Mouse (Mus musculus) cerebellum, postnatal 36 days (tissue): Measurements from ENCODE around the gene Gm10837.

Source experiments
- DNase-seq, 2 experiments: peaks; one replicate each; pipeline ENCODE4 v3.0.0; 2021 to 2022; ENCODE audit warnings: mixed read lengths in 2 of 2

Gm10837 gene

DNA sequence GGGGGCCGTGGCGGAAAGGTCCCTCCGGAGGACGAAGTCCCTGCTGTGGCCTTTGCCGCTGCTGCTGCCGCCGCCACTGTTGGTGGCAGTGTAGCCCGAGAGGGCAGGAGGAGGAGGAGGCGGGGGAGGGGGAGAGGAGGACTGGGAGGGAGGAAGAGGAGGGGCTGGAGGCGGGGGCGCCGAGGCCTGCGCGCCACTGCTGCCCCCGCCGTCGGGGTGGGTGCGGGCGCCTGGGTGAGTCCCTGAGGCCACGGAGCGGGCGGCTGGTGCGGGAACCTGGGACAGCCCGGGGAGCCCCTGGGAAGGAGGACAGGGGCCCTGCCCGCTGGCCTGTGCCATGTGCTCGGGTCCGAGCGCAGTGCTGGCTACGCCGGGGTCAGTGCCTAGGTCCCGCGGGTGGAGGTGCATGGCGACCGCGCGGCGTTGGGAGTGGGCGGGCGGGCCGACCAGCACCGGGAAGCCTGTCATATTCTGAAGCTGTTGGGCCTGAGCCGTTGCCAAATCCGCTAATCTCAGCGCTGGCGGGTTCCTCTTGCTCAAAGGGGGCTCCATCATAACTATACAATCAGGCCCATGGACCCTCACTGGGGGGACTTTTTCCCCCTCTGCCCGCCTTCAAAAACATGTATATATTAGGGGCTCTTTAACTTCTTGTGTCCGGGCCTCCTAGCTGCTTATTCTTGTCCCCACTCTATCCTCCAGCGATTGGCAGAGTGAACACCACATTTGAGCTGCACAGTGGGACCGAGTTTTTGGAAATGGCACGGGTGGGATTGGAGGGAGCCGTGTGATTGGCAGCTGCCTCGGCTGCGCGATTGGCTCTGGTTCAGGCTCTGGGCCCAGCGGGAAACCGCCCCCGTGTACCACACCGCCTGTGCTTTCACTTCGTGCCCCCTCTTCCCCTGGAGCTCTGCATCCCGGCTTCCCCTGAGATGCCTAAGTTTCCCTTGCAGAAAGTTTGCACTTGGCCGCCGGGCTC lies 25.3 kb upstream of the Gm10837 start, which contains the start of gene Zic5:
Gene Zic5 (minus strand): TSS at position 915 of the 979 bp plus-strand sequence.
- DNase-seq = peak; percentile 89 to 90

DNA sequence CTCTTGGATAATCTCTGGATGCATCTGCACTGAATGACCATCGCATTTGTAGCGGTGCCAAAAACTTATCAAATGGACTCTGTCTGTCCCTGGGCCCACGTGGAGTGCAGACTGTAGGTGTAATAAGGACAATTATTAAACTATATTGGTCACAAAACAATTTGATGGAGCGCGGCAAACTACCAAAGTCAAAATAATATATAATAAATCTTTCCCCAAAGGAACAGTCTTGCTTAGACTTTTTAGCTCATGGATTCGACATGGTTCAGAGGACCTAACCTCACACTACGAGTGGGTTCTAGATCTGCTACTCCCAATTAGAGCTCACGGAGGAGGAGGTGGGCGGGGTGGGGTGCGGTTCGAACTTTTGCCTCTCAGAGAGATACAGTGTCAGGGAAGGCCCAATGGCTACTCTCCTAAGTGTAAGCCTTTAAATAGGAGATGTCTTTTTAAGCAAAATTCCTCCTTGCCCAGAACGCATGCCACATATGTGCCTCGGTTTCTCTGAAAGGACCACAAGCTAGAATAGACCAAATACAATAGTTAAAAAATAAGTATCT lies 24.4 kb upstream of the Gm10837 start:
- no peak for DNase-seq

DNA sequence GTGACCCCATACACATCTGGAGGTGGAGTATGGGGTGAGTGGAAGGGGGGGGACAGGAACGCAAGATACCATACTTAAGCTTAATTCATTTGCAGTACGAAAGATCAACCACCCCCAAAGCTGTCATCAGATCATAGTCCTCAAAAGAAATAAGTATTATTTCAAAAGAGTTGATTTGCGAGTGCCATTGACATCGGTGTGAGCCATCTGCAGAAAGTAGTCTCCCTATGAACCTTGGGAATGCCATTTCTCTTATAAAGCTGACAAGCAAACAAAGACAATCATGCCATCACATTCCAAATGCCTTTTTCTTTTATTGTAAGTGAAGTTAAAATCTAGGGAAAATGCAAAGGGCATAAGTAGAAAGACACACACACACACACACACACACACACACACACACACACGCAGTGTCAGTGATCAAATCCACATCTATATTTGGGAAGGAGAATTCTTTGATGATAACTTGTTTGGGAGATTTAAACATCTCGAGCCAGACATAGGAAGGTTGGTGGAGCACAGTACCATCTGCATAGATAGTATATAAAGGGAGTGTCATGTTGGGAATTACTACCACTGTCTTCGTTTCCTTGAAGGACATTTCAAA lies 23.5 kb upstream of the Gm10837 start:
- no peak for DNase-seq

DNA sequence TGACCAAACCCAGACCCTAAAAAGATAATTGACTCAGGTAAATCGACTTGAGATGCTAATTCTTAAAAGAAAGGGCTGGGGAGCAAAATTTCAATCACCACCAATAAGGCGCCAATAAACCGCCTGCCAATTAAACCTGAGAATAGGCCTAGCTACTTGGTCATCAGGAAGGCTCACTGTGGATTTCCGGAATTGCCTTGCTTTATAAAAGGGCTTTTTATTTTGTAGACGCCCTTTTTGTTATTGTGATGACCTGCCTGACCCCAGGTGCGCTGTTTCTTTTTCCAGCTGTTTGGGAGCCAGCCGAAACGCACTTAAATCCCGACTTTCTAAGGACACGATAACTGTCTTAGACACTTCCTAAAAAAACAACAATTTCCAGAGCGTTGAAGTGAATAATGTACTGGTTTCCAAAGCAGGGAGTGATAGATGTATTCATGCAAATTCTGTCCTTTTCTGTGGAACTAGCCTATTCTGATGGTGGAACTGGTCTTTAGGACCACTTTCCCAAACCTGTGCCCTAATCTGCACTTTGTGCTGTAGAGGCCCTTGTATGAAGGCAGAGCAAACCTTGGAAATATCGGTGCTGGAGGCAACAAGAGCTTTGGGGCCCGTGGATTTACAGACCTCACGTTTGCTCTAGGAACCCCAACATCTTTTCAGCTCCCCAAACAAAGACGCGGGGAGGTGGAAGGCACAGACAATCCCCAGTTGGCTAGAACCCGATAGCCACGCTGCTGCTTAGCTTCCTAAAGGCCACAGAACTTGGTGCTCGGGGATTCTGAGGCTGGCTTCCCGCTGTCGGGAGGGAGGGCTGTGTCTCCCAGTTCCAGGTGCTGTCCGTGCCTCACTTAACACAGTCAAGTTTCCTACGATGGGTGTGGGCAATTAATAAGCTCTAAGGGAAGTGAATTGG lies 22.2 kb upstream of the Gm10837 start:
- peak; percentile 40 to 59 for DNase-seq

DNA sequence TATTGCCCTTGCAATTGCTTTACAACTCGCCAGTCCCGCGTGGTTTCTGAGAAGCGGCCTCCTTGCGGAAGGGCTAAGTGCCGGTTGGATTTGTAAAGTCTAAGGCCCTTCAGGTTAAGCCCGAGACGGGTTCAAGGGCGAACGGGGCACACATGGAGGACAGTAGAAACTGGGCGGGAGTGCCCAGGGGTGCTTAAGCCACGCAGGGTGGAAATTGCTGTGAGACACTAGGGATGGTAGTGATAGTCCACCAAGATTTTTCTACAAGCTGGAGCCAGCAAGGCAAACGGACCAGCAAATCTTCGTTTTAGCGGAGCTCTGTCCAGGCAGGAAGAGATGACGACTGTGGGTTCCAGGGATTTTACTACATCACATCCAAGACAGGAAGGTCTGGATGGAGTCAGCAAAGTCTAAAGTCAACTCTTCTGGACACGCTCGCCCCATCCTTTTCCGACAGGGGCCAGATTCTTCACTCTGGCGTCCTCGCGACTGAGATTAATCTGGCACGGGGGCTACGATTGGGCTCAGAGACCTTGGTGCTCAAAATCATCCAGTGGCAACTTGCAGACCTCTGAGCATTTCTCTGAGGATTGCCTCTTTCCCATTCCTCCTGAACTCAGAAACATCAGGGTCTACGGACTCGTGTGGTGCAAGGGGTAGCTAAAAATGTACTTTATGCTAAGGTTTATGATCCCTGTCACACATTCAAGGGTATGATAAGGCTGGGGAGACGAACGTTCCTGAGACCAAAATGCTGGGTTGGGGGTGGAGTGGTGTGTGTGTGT lies 21.2 kb upstream of the Gm10837 start:
- DNase-seq = peak; percentile 43 to 66

DNA sequence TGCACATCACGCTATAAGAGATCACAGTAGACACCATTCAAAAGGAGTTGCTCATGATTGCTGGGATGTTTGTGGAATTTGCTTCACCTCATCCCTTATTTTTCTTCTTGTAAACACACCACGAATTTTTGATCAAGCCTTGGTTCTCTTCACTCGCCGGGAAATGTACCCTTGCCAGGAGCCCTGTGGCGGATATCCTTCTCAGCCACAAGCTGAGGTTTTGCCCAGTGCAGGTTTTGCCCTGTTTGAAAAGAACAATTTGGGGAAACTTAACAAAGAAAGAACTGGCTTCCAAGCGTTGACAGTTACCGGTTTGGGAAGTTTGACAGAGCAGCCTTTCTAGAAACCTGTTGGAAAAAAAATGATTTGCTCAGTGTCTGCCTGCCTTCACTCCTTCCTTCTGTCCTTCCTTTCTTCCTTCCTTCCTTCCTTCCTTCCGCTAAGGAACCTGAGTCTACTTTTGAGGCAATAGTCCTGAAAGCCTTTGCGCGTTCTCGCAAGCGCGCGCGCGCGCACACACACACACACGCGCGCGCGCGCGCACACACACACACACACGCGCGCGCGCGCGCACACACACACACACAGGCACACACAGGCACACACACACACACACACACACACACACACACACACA lies 18.8 kb upstream of the Gm10837 start:
- peak; percentile 66 to 67 for DNase-seq

DNA sequence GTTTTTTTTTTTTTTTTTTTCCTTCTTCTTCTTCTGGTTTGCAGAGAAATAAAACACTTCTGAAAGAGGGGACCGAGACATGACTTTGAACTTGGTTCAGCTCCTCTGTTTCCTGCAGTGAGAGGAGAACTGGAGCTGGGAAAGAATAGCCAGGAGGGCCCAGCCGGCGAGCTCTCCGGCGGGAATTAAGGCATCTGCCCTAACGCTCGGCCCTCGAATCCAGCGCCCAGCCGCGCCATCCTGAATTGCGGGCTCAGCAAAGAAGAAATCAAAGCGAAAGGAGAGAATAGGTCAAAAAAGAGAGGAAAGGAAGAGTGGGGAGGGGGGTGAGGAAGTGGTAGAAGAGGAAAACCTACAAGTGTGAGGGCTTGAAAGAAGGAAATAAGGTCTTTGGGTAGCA lies 18.2 kb upstream of the Gm10837 start:
- DNase-seq = peak; percentile 48 to 52

DNA sequence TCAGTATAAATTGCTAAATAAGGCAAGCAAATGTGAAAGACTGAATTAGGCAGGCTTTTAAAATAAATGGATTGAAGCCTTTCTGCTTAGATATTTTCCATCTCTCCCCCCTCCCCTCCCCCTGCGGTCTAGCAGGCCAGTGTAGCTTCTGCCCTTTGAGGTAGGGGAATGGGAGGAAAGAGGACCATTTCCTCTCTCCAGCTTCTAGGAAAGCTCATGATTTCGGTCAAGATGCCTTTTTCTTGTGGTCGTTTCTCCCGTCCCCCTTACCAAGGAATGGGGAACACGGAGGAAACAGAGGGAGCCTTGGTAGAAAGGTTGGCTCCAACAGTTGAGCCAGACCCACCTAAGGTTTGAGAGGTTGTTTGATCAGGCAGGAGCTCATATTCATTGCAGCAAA lies 17.7 kb upstream of the Gm10837 start:
- DNase-seq = peak in 1 of 2 experiments; percentile 49

DNA sequence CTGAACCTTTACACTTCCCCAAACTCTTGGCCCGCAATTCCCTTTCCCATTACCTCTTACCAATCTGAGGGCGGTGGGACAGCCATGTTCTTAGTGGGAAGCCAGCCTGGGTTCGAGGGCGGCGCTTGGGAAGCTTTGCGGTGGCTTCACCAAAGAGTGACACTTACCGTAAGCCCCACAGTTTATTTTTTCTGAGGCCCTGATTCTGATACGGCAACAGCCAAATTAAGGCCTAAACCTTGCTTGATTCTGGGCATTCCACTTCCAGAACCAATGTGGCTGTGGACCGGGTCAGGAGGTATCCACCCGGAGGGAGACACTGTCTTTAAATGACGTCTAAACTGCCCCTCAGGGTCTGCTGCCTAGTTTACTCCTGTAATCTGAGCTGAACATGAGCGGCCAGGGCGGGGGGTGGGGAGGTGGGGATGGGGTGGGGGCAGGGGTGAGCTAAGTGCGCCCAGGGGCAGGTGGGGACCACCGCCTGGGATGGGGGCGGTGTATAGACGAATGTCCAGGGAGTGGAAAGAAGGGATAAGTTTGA lies 17.1 kb upstream of the Gm10837 start:
- peak; percentile 30 to 53 for DNase-seq

DNA sequence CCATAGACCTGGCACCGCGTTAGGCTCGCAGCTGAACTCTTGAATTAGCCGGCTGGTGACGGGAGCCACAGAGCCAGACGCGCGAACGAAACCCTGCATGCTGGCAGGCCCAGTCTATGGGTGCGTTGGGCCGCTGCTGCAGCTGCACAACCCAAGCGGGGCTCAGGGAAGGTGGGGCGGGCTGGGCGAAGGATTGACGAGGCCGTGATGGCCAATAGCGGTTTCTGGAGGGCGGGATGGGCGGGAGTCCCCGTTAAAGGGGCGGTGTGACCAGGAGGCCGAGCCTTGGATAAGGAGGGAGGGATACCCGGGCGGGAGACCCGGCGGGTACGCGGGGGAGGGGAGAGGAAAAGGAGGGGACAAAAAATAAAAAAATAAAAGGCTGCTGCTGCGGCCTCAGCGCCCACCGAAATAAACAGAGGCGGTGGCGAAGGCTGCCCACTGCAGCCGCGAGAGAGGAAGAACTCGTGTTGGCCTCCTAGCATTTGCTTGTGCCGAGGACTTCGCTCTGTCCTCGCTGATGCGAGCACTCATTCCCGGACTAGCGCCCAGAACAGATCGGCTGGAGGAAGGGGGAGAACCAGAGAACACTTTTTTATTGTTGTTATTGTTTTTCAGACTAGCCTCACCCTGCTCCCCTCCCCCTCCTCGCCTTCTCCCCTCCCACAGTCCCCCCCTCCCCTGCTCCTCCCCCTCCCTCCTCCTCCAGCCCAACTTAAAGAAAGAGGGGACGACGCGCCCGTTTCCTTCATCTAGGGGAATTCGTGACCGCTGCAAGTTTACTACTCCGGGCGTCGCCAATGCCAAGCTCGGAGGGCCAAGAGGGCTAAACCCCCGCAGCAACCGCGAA lies 16.1 kb upstream of the Gm10837 start:
- peak; percentile 86 to 89 for DNase-seq

DNA sequence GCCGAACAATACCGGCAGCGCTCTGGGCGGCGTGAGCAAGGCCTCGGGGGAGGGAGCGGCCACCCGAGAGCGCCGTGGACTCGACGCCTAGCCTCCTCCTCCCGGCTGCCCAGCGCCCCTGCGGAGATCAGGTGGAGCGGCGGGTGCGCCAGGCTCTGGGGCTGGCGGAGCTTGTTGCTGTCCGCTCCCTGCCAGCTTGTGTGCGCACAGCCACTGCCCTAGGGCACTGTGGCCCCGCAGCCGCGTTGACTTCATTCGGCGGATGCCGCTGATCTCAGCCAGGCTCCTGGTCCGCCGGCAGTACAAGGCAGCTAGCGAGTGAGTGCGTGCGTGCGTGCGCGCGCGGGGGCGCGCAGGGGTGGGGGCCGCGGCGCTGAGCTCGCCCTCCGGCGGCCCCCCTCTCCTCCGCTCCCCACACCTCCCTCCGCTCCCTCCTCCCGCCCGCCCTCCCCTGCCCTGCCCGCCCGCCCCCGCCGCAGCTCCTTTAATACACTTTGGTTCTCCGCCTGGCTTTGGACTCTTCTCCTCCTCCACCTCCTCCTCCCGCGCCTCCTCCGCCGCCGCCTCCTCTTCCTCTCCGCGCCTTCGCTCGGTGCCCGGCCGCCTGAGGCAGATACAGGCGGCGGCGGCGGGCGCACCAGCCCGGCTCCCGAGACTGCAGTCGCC lies 15.4 kb upstream of the Gm10837 start, which contains the start of gene Zic2:
Gene Zic2 (plus strand): TSS at position 545 of the 666 bp plus-strand sequence.
- peak; percentile 93 to 97 for DNase-seq

DNA sequence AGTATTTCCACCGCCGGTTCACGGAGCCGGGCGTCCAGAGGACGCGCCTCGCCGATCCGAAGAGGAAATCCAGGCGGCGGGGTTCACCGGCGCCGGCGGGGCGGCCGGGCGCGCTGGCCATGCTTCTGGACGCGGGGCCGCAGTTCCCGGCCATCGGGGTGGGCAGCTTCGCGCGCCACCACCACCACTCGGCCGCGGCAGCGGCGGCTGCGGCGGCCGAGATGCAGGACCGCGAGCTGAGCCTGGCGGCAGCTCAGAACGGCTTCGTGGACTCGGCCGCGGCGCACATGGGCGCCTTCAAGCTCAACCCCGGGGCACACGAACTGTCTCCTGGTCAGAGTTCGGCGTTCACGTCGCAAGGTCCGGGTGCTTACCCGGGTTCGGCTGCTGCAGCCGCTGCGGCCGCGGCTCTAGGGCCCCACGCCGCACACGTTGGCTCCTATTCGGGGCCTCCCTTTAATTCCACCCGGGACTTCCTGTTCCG lies 14.8 kb upstream of the Gm10837 start:
- peak in 1 of 2 experiments; percentile 58 for DNase-seq

DNA sequence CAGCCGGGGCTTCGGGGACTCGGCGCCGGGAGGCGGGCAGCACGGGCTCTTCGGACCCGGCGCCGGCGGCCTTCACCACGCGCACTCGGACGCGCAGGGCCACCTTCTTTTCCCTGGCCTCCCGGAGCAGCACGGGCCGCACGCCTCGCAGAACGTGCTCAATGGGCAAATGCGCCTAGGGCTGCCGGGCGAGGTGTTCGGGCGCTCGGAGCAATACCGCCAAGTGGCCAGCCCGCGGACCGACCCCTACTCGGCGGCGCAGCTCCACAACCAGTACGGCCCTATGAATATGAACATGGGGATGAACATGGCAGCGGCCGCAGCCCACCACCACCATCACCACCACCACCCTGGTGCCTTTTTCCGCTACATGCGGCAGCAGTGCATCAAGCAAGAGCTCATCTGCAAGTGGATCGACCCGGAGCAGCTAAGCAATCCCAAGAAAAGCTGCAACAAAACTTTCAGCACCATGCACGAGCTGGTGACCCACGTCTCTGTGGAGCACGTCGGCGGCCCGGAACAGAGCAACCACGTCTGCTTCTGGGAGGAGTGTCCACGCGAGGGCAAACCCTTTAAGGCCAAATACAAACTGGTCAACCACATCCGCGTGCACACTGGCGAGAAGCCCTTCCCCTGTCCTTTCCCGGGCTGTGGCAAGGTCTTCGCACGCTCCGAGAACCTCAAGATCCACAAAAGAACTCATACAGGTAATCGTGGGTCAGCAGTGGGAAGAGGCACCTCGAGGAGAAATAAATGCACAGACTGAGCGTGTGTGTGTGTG lies 14.2 kb upstream of the Gm10837 start:
- DNase-seq = peak; percentile 48 to 62

DNA sequence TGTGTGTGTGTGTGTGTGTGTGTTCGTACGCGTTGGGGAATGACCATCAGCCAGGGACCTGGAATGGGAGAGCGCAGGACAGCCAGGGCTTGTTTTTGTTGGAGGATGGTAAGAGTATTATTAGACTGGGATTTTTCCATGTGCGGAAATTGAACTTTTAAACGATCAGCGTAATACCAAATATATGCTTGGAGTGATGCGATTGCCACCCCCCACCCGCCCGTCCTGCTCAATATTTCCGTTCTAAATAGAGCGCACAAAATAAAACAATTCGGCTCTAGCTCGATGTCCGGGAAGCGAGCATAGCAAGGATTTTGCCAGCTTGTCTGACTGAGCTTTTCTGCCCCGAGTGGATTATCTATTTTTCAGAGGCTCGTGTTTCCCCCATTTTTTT lies 13.6 kb upstream of the Gm10837 start:
- DNase-seq = no peak

DNA sequence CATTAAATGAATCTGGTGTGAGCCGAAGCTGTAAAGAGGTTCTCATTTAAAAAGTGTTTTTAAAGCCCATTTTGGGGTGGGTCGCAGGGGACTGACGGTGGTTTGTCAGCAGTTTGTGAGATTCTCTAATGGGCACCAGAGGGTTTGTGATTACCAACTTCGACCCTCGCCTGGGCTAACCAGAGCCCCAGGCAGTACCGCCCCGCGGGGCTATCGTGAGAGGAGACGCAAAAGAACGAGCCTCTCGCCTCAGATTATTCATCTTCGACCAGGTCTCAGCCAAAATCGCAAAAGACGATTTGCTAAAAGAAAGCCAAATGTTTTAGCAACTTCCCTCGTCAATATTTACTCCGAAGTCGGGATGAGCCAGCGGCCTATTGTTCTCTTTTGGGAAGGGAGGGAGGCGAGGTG lies 13.1 kb upstream of the Gm10837 start:
- peak in 1 of 2 experiments; percentile 45 for DNase-seq

DNA sequence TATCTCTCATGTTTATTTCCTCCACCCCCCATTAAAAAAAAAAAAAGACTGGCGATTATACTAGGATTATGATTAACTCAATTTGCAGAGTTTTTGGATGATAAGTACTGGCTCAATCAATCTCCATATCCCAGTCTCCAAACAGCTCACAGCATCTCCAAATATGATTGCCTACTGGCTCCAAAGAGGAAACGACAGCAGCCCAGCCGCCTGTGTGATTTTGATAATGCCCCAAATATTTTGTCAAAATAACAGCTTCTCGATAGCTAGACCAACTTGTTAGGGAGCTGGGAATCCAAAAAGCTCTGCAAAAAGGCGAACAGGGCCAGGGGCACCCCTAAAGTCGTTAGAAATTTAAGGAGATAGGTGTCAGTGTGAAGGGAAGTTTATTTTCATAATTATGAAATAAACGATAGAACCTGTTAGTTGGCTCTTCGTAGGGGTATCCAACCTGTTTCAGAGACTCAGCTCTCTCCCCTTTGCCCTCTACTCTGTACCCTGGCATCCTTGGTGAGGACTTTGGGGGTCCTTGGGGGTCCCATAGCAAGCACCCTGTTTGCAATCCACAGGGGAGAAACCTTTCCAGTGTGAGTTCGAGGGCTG lies 12.3 kb upstream of the Gm10837 start:
- no peak for DNase-seq

DNA sequence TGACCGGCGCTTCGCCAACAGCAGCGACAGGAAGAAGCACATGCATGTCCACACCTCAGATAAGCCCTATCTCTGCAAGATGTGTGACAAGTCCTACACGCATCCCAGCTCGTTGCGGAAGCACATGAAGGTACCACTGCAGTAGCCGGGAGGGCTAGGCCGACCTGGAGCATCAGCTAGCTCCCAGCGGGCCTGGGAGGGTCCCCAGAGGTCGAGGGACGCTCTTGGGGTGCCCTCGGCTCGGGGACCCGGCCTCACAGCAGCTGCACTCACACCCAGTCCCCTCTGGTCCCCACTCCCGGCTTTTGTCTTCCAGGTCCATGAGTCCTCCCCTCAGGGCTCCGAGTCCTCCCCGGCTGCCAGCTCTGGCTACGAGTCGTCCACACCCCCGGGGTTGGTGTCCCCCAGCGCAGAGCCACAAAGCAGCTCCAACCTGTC lies 11.8 kb upstream of the Gm10837 start:
- peak; percentile 55 to 68 for DNase-seq
